Mouse (Mus musculus) C2C12 (cell line): ENCODE data around the gene Arrdc2. TPM values are rescaled to one million over a fixed set of nuclear protein-coding genes. Genes with fewer than 3 reads are reported as not detected.
"Not testable (repeated sequence)": the region's sequence is repeated elsewhere in the genome, so short reads cannot be mapped to it uniquely, and the experiment has no call there.

ENCODE experiments used
- H3K27me3 ChIP-seq: one replicate; pipeline ENCODE4 v1.6.1; 2011; ENCODE audit not compliant: control insufficient read depth, insufficient read depth, insufficient read length
- H3K36me3 ChIP-seq: one replicate; pipeline ENCODE4 v1.6.1; 2011; ENCODE audit not compliant: control insufficient read depth, insufficient read depth
- H3K4me3 ChIP-seq: one replicate; pipeline ENCODE4 v1.5.1; 2011; ENCODE audit warnings: mild to moderate bottlenecking, control low read depth; ENCODE audit not compliant: poor library complexity, insufficient read depth, severe bottlenecking
- H3K79me2 ChIP-seq: one replicate; pipeline ENCODE4 v1.6.1; 2011; ENCODE audit not compliant: control insufficient read depth, insufficient read depth
- H3K79me3 ChIP-seq: one replicate; pipeline ENCODE4 v1.6.1; 2011; ENCODE audit warnings: low read depth, control low read depth
- H3ac ChIP-seq: one replicate; pipeline ENCODE3; 2011; ENCODE audit warnings: low read depth; ENCODE audit not compliant: control insufficient read depth, insufficient read length
- CEBPB ChIP-seq: IDR thresholded peaks from one replicate; pipeline ENCODE4 v1.6.1; 2011; ENCODE audit warnings: low read depth, mild to moderate bottlenecking, control low read depth, moderate library complexity
- CTCF ChIP-seq: IDR thresholded peaks from one replicate; pipeline ENCODE4 v1.5.1; 2011; ENCODE audit not compliant: control insufficient read depth, insufficient read depth, insufficient read length
- FOSL1 ChIP-seq: IDR thresholded peaks from one replicate; pipeline ENCODE4 v1.8.0; 2011; ENCODE audit warnings: mild to moderate bottlenecking, low read length; ENCODE audit not compliant: poor library complexity, insufficient read depth, severe bottlenecking
- MAX ChIP-seq: IDR thresholded peaks from one replicate; pipeline ENCODE4 v1.6.1; 2011; ENCODE audit warnings: mild to moderate bottlenecking, control low read depth
- MYOD1 ChIP-seq: IDR thresholded peaks from one replicate; pipeline ENCODE4 v1.6.1; 2011; ENCODE audit warnings: low read depth; ENCODE audit not compliant: control insufficient read depth, insufficient read length
- MYOG ChIP-seq: IDR thresholded peaks from one replicate; pipeline ENCODE4 v1.6.1; 2011; ENCODE audit not compliant: control insufficient read depth, insufficient read length; ENCODE audit errors: extremely low read depth
- USF1 ChIP-seq: IDR thresholded peaks from one replicate; pipeline ENCODE4 v1.6.1; 2011; ENCODE audit warnings: low read depth, mild to moderate bottlenecking, control low read depth, moderate library complexity
- polyA plus RNA-seq: library from polyadenylated mRNA; unstranded; fragments of >200 nt; fragmentation: generic; extraction: Trizol; gene quantifications from one replicate; pipeline ENCODE4 v1.2.1, GENCODE M21; 2012; ENCODE audit warnings: missing spikeins

The Arrdc2 gene
- polyA plus RNA-seq, 1 experiment = 4.4 TPM

DNA sequence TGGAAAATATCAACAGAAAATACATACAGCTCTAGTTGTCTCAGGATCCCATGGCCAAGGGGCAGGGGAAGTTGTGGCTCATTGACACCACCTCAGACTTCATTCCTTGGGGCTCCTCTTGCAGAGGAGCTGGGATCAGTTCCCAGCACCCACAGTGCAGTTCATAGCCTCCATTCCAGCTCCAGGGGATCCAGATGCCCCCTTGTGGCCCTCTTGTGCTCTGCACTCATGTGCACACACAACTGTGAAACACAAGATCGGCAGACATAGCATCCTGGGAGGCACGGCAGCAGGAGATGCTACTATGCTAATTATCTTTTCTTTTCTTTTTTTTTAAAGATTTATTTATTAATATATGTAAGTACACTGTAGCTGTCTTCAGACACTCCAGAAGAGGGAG lies 12.5 kb downstream of the Arrdc2 start:
- no peaks in the 10 kb centered on the region for H3K36me3 ChIP-seq
- H3K79me3 ChIP-seq = no peaks in the 10 kb centered on the region
- TF ChIP-seq USF1 (no peak), CTCF (no peak), MYOD1 (no peak), CEBPB (no peak), FOSL1 (no peak), MYOG (no peak), MAX (no peak)
- H3K27me3 ChIP-seq = no peaks in the 10 kb centered on the region
- no peak overlapping the region for H3ac ChIP-seq
- no peak overlapping the region for H3K4me3 ChIP-seq
- H3K79me2 ChIP-seq = no peaks in the 10 kb centered on the region

DNA sequence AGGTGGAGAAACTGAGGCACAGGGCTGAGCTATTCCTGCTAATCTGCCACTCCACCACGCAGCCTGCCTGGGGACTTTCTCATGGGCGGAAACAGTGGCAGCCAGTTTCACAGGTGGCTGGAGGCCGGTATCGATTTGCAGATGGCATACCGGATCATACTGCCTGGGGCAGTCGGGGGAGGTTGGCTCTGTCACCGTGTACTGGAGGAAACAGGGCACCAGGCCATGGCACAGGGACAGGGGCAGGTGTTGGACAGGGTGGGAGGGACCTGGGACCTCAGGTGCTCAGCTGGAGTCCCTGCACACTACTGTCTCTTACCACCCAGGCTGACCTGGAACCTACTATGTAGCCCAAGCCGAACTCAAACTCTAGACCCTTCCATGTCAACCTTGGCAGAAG lies 13.7 kb downstream of the Arrdc2 start:
- Histone ChIP-seq H3K36me3 (peaks cover 5% of the 10 kb centered on the region), H3K4me3 (no peak overlapping the region), H3ac (no peak overlapping the region), H3K79me2 (no peaks in the 10 kb centered on the region), H3K27me3 (no peaks in the 10 kb centered on the region), H3K79me3 (no peaks in the 10 kb centered on the region)
- no peak for TF ChIP-seq MAX
- no peak for TF ChIP-seq USF1
- no peak for TF ChIP-seq FOSL1
- no peak for TF ChIP-seq MYOD1
- no peak for TF ChIP-seq CTCF
- TF ChIP-seq CEBPB = no peak
- no peak for TF ChIP-seq MYOG

DNA sequence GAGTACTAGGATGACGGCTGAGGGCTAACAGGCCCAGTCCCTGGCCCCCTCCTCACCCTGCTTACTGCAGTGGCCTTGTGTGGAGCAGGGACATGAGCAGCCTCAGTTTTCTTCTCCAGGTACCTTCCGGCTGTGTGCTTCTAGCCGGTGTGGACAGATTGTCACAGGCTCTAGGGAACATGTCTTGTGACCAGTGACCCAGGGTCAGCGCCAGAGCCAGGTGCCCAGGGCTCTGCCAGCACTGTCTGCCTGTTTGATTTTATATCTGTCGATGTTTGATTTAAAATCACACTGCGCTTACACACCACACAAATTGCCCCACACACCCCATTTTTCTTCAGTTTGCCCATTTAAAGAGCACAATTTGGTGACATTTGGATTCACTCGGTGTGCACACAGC lies 15.7 kb downstream of the Arrdc2 start:
- Histone ChIP-seq H3K27me3 (no peaks in the 10 kb centered on the region), H3K4me3 (no peak overlapping the region), H3ac (no peak overlapping the region), H3K79me2 (no peaks in the 10 kb centered on the region), H3K36me3 (peaks cover 19% of the 10 kb centered on the region), H3K79me3 (no peaks in the 10 kb centered on the region)
- TF ChIP-seq MYOD1 = no peak
- TF ChIP-seq CEBPB = no peak
- no peak for TF ChIP-seq MAX
- TF ChIP-seq CTCF = no peak
- TF ChIP-seq MYOG = no peak
- TF ChIP-seq USF1 = no peak
- TF ChIP-seq FOSL1 = no peak

DNA sequence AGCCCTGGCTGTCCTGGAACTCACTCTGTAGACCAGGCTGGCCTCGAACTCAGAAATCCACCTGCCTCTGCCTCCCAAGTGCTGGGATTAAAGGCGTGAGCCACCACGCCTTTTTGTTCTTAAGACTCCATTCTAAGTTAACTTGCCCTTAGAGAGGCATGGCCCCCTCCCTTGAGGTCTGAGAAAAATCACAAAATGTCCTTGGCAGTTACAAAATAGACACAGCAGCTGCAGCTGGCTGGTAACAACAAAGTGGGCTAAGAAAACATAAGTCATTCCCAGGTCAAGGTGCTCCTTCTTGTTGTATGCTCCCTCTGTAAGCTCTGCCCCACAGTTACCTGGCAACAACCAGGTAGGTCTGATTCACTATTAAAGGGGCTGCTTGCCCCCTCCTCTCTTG lies 16.9 kb downstream of the Arrdc2 start:
- not testable (repeated sequence) for H3K27me3 ChIP-seq, H3K79me3 ChIP-seq

DNA sequence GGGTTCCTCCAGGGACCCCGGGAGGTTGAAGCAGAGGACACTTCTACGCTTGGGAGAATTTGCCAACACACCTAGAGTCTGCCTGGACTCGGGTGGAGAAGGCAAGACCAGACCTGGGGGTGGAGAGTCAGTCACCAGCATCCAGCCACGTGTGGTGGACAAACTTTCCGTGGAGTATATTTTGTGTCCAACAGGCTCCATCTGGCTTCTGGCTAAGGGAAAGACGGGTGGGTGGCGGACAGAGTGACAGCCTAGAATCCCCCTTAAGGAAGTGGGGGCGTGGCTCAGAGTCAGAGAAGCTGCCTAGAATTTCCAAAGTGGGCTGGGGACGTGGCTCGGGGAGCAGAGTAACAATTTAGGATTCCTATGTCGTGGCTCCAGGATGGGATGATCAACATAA lies 17.5 kb downstream of the Arrdc2 start:
- no peaks in the 10 kb centered on the region for H3K79me3 ChIP-seq
- H3K79me2 ChIP-seq = no peaks in the 10 kb centered on the region
- no peak overlapping the region for H3ac ChIP-seq
- no peaks in the 10 kb centered on the region for H3K27me3 ChIP-seq
- peaks cover 26% of the 10 kb centered on the region for H3K36me3 ChIP-seq
- H3K4me3 ChIP-seq = no peak overlapping the region
- TF ChIP-seq CTCF = no peak
- no peak for TF ChIP-seq FOSL1
- TF ChIP-seq MYOG = no peak
- TF ChIP-seq USF1 = no peak
- no peak for TF ChIP-seq CEBPB
- no peak for TF ChIP-seq MAX
- no peak for TF ChIP-seq MYOD1

More for the DNA sequence above, 16.9 kb downstream of the Arrdc2 start:
- H3K79me2 ChIP-seq, H3K4me3 ChIP-seq, H3ac ChIP-seq: not testable (repeated sequence)
- peaks cover 23% of the 10 kb centered on the region for H3K36me3 ChIP-seq

DNA sequence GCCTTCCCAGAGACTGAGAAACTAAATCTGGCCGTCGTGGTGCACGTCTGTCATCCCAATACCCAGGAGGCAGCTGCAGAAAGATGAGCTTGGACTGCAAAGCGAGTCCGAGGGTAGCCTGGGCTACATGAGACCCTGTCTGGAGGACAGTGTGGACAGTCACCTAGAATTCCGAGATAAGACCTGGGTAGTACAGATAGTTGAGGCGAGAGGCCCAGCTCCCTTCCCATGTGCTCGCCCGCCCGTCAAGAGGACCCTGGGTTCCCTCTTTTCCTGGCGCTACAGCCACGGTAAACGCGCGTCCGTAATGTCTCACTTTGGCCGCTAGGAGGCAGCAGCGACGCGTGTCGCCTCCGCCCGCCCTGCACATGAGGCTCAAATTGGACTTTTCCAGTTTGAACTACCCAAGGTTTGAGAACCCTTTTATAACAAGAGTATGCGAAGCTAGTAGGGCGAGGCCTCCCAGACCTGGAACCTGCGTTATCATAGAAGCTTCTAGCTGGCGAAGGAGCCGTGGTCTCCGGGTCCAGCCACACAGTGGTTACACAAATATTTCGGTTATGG lies 18.0 kb downstream of the Arrdc2 start:
- H3K27me3 ChIP-seq = no peaks in the 10 kb centered on the region
- peak; percentile 92 for TF ChIP-seq CTCF
- TF ChIP-seq MAX = no peak

More for the DNA sequence above, 18.0 kb downstream of the Arrdc2 start:
- Histone ChIP-seq H3K36me3 (peaks cover 26% of the 10 kb centered on the region), H3K79me3 (no peaks in the 10 kb centered on the region), H3ac (no peak overlapping the region), H3K4me3 (no peak overlapping the region), H3K79me2 (no peaks in the 10 kb centered on the region)
